Mouse (Mus musculus) brain, adult 2 months (tissue): ENCODE measurements around the gene Zfand3.
A peak's percentile ranks its signal among the peaks of the same experiment; 100 is the strongest.

Experiments used
- DNase-seq: peaks from one replicate; pipeline ENCODE4 v3.0.0; 2011; ENCODE audit warnings: low read depth, low spot score

The Zfand3 gene

GRCm38 (mm10) chr17:30103005-30103404 lies 98.5 kb downstream of the Zfand3 start:
- DNase-seq = no peak

- DNase-seq = no peak
Measured at GRCm38 (mm10) chr17:30103641-30104165, 99.2 kb downstream of the Zfand3 start.

- DNase-seq = no peak
Measured at GRCm38 (mm10) chr17:30105369-30105768, 100.8 kb downstream of the Zfand3 start.

GRCm38 (mm10) chr17:30110678-30111077 lies 106.1 kb downstream of the Zfand3 start:
- DNase-seq = peak; percentile 24

- peak; percentile 56 for DNase-seq
Measured at GRCm38 (mm10) chr17:30111556-30111955, 107.0 kb downstream of the Zfand3 start.

GRCm38 (mm10) chr17:30112080-30112479 lies 107.5 kb downstream of the Zfand3 start:
- DNase-seq = no peak

- no peak for DNase-seq
Measured at GRCm38 (mm10) chr17:30112555-30113305, 108.2 kb downstream of the Zfand3 start.

GRCm38 (mm10) chr17:30114761-30115160 lies 110.2 kb downstream of the Zfand3 start:
- DNase-seq = peak; percentile 71

GRCm38 (mm10) chr17:30116226-30116625 lies 111.7 kb downstream of the Zfand3 start:
- peak; percentile 29 for DNase-seq

GRCm38 (mm10) chr17:30118036-30118435 lies 113.5 kb downstream of the Zfand3 start:
- no peak for DNase-seq

- no peak for DNase-seq
Measured at GRCm38 (mm10) chr17:30122278-30122677, 117.7 kb downstream of the Zfand3 start.

GRCm38 (mm10) chr17:30128456-30128855 lies 123.9 kb downstream of the Zfand3 start:
- peak; percentile 46 for DNase-seq

GRCm38 (mm10) chr17:30129220-30129619 lies 124.7 kb downstream of the Zfand3 start:
- no peak for DNase-seq

- peak; percentile 70 for DNase-seq
Measured at GRCm38 (mm10) chr17:30130326-30130725, 125.8 kb downstream of the Zfand3 start.

- DNase-seq = no peak
Measured at GRCm38 (mm10) chr17:30133641-30134040, 129.1 kb downstream of the Zfand3 start.

- peak; percentile 65 for DNase-seq
Measured at GRCm38 (mm10) chr17:30134955-30135735, 130.6 kb downstream of the Zfand3 start.

GRCm38 (mm10) chr17:30135890-30136289 lies 131.4 kb downstream of the Zfand3 start:
- no peak for DNase-seq

- DNase-seq = no peak
Measured at GRCm38 (mm10) chr17:30136684-30137083, 132.2 kb downstream of the Zfand3 start.

- DNase-seq = no peak
Measured at GRCm38 (mm10) chr17:30137115-30137514, 132.6 kb downstream of the Zfand3 start.

- no peak for DNase-seq
Measured at GRCm38 (mm10) chr17:30144114-30144513, 139.6 kb downstream of the Zfand3 start.

GRCm38 (mm10) chr17:30145596-30146149 lies 141.1 kb downstream of the Zfand3 start:
- no peak for DNase-seq

GRCm38 (mm10) chr17:30146555-30146954 lies 142.0 kb downstream of the Zfand3 start:
- DNase-seq = no peak
